Mouse (Mus musculus): ENCODE measurements around the gene Pxylp1.
A peak's percentile ranks its signal among the peaks of the same experiment; 100 is the strongest.

Pxylp1 gene

GRCm38 (mm10) chr9:96890266-96890665, 2.2 kb downstream of the Pxylp1 start:
- no peak for DNase-seq

GRCm38 (mm10) chr9:96889345-96890021, 3.0 kb downstream of the Pxylp1 start:
- peak; percentile 97 for DNase-seq

GRCm38 (mm10) chr9:96888742-96889344, 3.6 kb downstream of the Pxylp1 start:
- DNase-seq = peak; percentile 95

DNA sequence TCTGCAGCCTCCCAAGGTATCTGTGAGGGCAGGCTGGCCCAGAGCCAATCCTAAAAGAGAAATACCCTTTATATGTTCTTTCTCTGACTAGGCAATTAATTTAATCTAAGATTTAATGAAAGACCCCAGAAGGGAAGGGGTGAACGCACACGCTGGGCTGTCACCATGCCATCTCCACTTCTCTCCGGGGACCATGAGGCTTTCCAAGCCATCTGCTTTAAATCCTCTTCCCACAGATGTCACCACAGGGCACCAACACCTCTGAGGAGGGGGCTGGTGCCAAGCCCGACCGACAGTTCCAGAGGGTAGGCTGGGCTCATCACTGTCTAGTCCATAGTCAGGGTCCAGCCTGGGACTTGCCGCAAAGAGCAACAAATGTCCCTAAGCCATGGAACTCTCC, 4.5 kb downstream of the Pxylp1 start:
- peak; percentile 87 for DNase-seq

GRCm38 (mm10) chr9:96887492-96887891, 5.0 kb downstream of the Pxylp1 start:
- DNase-seq = no peak

DNA sequence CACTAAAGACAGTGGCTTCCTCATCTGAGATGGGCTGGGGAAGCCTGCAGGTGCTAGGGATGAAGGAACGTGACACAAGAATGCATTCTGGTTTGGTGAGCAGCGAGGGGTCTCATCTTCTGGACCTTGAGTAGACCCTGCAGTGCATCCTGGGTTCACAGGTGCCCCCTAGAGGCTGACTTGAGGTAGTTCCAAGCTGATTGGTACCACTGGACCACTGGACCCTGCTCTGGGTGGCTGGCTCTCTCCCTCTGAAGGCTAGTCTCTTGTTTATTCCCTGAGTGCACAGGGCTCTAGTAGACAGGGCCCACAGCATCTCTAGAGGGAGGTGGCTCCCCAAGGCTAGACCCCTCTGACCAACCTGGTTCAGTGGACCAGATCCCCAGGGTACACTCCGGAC, 6.7 kb downstream of the Pxylp1 start:
- DNase-seq = peak; percentile 87

DNA sequence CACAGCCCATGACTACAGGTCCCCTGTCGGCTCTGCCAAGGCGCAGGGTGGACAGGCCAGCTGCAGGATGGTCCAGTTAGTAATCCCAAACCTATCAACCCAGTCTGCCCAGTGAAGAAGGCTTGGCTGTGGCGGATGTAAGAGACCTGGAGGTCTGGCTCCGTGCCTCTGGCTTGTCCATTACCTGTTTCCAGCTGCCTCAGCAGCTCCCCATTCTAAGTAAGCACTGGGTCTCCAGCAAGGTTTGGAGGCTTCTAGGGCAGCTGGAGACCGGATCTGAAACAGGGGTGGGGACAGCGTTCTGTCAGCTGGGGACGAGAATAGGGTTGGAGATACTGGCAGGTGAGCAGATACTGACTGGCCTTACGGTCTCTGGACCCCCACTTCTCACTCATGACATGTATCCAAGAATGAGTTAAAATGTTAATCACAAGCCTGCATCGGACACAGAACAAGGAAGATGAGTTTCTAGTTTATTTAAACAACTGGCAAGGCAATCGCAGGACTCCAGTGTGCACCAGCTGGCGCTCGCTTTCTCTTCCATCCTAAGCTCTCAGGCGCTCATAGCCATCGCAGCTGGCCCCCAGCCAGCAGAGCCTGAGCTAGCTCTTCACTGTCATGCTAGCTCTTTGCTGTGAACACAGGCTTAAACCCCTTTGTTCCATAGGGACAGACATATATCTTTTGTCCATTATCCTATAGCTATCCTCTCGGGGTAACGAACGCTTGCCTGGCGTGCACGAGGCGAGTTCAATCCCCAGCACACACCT, 9.8 kb downstream of the Pxylp1 start:
- DNase-seq = peak; percentile 88

DNA sequence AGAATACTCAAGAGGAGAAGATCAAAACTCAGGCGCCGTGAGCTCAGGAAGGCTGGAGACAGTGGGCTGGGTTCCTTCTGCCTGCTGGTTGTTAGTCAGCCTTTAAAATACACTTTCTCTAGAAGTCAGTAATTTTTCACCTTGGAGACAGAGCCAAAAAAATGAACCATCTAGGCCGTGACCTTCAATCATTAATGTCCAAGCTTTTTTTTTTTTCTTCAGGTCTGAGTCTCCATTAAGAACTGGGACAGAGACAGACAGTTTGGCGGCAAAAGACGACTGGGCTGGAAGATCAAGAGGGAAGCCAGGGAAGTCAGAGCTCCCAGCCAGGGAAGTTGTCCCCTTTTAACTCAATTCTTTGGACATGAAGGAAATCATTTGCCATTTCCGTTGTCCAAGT, 10.6 kb downstream of the Pxylp1 start:
- no peak for DNase-seq

DNA sequence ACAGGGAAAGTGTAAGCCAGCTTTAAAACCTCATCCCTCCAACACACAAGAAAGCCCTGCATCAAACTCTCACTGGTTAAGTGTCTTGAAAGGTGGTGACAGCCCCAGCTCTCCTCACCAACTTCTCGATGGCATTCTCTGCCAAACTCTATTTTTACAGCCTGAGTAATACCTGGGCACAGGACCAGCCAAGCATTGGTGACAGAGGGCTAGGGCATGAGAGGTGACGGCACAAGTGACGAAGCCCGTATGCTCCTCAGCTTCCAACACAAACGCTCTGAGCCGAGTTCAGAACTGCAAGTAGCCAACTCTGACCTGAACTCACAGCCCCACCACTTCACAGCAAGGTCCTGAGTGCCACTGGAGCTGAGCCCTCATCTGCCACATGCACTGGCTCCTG, 13.4 kb downstream of the Pxylp1 start:
- peak; percentile 98 for DNase-seq

DNA sequence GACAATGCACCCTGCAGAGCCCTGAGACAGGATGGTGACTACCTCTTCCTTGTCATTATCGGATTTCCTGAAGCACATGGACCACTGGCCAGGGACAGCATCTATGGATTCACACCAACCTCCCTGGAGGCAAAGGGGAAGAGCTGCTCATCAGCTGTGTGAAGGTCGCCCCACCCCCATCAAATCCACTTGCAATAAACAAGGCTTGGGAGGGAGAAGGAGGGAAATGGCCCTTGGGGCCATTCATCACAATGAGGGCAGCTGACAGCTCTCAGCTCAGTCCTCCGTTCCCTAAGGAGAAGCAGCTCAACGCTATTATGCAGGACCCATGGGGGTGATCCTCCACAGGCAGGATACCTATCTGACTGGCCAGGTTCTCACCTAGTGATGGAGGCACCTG, 14.0 kb downstream of the Pxylp1 start:
- DNase-seq = no peak

- no peak for DNase-seq
Measured at GRCm38 (mm10) chr9:96875704-96876103, 16.8 kb downstream of the Pxylp1 start.

DNA sequence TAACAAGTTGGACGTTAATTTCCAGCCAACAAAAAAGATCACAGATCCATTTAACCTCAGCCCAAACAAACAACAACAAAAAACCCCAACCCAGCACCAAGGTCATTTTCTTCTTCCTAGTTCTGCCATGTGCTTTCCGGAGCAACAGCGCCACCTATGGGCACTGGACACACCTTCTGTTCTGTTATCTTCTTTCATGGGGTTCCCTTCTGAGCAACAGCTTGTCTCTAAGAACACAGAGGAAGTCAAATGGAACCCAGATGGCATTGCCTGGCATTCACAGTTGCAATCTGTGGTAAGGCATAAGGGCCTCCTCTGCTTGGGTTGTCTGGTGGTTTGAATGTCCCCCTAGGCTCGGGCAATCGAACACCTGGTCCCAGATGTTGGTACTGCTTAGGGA, 19.4 kb downstream of the Pxylp1 start:
- DNase-seq = no peak

GRCm38 (mm10) chr9:96870104-96870503, 22.4 kb downstream of the Pxylp1 start:
- no peak for DNase-seq

- no peak for DNase-seq
Measured at GRCm38 (mm10) chr9:96869542-96869941, 22.9 kb downstream of the Pxylp1 start.

DNA sequence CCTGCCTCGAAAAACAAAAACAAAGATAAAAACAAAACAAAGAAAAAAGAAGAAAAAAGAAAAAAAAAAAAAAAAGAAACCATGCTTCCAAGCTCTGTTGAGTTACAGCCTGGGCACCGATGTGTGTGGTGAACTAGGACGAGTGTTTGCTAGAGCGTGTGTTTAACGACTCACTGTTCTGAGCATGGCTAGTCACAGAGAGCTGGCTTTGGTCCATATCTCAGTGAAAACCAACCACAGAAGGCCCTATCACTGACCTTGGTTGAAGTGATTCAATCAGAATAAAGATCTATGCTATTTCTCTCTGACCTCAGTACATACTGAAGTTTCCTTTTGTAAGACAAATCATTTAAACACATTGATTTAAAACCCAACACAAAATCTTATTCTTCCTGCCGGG, 23.9 kb downstream of the Pxylp1 start:
- no peak for DNase-seq

- no peak for DNase-seq
Measured at GRCm38 (mm10) chr9:96867165-96867564, 25.3 kb downstream of the Pxylp1 start.

DNA sequence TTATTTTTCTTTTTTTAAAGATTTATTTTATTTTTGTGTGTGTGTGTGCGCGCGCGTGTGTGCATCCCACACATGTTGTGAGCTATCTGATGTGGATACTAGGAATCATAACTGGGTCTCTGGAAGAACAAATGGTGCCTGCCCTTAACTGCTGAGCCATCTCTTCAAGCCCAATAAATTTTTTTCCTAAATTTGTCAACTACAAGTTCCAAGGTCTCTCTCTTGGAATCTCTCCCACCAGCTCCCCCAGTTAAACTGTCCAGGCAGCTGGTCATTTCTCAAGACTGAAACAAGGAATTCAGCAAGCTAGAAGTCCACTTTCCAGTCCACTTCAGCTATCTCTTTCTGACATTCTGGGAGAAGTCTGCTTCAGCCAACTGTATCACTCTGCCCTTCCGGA, 26.3 kb downstream of the Pxylp1 start:
- no peak for DNase-seq

- DNase-seq = no peak
Measured at GRCm38 (mm10) chr9:96865473-96866050, 26.9 kb downstream of the Pxylp1 start.

GRCm38 (mm10) chr9:96863539-96863938, 28.9 kb downstream of the Pxylp1 start:
- DNase-seq = no peak

GRCm38 (mm10) chr9:96862836-96863235, 29.6 kb downstream of the Pxylp1 start:
- DNase-seq = no peak

DNA sequence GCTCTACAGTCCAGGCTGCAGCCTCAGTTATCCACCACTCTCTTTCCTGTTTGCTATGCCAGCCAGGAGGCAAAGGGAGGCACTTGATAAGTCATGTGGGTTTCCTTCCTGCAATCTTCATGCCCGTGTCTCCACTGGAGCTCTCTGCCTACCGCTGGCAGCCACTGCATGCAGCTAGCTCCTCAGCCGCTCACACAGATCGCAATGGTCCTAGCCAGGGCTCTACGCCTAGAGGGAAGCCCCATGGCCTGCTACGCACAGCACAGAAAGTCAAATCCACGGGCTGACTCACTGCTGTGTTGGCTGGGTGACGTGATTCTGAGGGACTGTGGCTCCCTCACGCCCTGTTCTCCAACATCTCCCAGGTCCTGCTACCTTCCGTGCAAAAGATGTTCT, 31.4 kb downstream of the Pxylp1 start:
- DNase-seq = peak; percentile 90

- DNase-seq = no peak
Measured at GRCm38 (mm10) chr9:96860380-96861091, 31.9 kb downstream of the Pxylp1 start.

- no peak for DNase-seq
Measured at GRCm38 (mm10) chr9:96859027-96859426, 33.4 kb downstream of the Pxylp1 start.

Data from heart, adult 11 months (tissue).